Mouse (Mus musculus): ENCODE measurements at regions not wholly inside any gene's neighbourhood (a gene's known extent, or its start where the extent isn't known, plus 50 kb on each side); places are given as distances from the start of the nearest gene placed in this dataset.
A peak's percentile ranks its signal among the peaks of the same experiment; 100 is the strongest.

GRCm38 (mm10) chr17:15311822-15312221, 64.8 kb downstream of the Dll1 start:
- DNase-seq, result no peak

GRCm38 (mm10) chr17:15310465-15310864, 66.2 kb downstream of the Dll1 start:
- no peak for DNase-seq

DNA sequence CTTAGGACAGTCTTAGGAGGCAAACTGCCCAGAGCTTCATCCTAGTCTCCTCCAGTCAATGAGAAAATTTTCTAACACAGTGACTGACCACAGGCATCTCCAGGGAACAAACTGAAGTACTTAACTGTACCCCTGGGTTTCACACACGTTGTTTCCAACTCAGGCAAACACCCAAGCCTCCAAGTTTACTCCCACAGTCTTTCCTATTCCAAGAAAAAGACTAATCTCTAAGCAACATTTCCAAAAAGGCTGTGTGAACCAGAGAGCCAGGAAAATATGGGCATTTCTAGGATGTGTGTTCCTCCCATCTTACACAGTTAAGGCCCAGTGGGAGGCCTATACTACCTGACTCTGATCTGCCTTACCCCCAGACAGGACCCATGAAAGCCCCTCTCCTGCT, 74.6 kb downstream of the Dll1 start:
- no peak for DNase-seq

GRCm38 (mm10) chr17:15299743-15300371, 76.8 kb downstream of the Dll1 start:
- peak; percentile 59 for DNase-seq

DNA sequence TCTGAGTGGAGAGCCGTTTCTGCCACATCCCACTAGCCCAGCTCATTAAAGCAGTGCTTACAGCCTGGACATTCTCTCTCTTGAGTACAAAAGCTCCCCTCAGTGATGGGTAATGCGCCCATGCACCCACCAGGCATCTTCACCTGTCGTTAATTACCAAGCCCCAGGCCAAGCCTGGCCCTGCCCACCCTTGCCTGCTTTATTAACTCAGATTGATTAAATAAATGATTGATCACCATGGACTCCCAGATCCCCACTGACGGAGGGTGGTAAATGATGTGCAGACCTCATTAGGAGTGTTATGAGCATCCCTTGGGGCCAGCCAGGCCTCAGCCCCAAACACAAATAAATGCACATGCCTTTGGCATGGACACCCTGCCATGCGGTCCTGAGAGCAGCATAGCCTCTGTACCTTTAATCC, 82.5 kb downstream of the Dll1 start:
- no peak for DNase-seq

GRCm38 (mm10) chr17:15292490-15293070, 84.1 kb downstream of the Dll1 start:
- DNase-seq, result peak; percentile 22

GRCm38 (mm10) chr17:15291626-15292025, 85.0 kb downstream of the Dll1 start:
- DNase-seq, result peak; percentile 8

DNA sequence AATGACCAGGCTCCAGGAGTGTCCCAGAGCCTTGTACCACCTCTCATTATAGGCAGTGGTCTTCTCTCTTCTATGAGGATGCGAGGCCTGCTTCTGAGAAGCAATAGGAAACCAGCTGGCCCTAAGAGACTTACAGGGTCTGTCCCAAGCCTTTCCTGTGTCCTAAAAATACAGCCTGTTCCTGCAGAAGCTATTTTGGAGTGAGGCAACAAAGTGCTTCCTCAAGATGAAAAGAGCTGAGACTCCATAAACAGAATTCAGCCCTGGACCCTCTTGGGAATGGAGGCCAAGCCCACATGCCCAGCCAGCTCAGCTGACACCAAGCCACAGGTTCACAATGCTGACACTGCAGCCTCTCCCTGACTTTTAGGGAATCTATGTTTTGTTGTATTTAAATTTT, 86.3 kb downstream of the Dll1 start:
- DNase-seq, result no peak

DNA sequence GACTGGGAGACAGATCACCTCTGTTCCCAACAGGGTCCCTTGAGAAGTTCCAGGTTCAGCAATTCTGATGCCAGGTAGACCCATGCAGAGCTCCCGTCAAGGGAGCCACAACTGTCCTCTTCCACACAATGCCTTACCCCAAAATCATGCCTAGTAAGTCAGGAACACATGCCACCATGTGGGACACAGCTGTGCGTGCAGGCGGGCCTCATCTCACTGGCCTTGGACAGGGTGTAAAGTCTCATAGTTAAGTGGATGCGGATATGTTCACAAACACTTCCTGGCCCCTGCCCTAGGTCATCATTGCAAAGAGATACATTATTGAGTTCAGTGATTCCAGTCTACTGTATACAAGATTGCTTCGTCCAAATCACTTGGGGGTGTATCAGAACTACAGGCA, 87.6 kb downstream of the Dll1 start:
- DNase-seq, result no peak

GRCm38 (mm10) chr17:15288640-15289039, 88.0 kb downstream of the Dll1 start:
- DNase-seq, result no peak

GRCm38 (mm10) chr17:15286596-15286995, 90.1 kb downstream of the Dll1 start:
- DNase-seq, result no peak

DNA sequence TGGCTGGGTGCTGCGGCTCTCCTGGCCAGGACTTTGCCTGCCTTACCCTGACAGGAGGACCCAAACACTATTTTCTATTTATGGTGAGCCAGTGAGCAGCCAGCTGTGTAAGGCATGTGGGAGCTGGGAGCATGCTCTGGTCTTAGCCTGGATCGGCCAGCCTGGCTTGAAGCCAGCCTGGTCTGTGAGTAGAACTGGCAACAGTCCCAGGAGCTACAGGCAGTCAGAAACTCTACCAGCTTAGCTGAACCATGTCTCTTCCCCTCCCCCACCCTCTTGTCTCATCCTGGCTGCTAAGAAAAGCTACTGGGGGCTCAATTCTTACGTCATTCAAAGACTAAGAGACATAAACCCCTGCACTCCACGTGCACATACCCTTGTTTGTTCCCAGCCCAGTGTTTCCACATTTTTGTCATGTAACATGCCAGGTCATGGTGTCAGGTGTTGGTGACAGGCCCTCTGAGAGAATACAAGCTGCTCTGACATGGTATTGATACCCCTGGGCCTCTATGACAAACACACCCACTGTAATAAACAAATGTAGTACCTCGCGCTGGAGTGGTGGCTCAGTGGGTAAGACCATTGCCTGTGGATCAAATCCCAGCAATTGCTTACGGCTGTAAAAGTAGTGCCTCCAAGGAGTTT, 91.2 kb downstream of the Dll1 start:
- DNase-seq, result peak; percentile 79

DNA sequence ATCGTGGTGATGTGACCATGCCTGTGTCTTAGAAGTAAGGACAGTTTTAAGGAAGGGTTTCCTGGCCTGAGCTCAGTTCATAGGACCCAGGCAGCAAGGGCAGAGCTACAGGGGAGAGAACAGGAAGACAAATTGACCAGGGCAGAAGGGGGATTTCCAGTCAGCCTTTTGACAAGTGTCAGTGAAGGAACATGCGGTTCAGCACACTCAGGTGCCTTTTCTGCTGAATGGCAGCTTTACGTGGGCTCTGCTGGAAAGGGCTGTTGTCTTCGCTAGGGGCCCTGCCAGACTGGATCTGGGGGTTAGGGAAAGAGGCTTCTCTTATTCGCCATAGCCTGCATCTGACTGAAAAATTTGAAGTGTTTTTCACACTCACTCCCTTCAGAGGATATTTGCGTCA, 106.8 kb downstream of the Dll1 start:
- DNase-seq, result no peak

- DNase-seq, result no peak
These were observed 107.5 kb downstream of the Dll1 start for GRCm38 (mm10) chr17:15269056-15269612.

GRCm38 (mm10) chr17:15267721-15268120, 109.0 kb downstream of the Dll1 start:
- DNase-seq, result no peak

DNA sequence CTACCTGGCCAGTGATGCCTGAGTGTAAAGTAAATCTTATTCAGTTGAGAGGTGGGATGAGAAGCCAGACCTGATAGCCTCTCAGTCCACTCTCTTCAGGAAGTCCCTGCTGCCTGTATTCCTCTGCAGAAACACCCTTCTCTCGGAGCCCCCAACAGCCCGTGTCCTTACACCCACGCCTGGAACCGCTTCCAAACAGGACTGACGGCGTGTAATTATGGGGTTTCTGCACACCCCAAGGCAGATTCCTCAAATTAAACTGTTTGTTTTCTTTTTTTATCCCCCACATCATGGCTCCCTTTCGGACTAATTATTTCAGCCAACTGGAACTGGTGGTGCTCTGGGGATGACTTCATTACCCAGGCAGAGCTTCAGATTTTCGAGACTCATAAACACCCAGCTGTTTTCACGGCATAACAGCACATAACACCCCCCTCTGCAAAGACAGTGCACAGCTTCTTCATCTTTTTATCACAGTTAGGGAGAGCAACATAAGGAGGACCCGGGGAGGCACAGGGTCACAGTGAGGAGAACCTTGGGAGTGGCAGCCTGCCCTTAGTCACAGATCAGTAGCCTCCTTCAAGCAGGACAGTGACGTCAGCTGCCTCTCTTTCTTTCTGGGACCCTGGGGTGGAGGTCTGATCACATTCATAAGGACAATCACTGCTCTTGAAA, 117.1 kb downstream of the Dll1 start:
- no peak for DNase-seq

GRCm38 (mm10) chr17:15255874-15256273, 120.8 kb downstream of the Dll1 start:
- no peak for DNase-seq

DNA sequence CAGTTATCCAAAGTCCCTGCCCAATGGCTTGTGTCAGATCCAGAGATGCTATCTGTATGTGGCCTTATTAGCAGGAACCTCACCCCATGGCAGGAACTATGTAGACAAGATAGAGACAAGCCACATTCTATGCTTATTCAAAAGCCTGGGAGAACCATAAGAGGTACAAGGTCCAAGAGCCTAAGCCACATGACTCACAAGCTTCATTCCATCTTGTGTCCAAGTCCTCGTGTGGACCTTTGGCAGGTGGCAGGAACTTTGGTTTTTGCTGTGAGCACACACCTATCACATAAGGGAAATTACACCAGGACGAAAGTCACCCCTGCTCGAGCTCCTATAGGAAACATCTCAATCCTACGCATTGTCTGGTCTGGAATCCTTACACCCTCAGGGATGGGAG, 122.9 kb downstream of the Dll1 start:
- no peak for DNase-seq

DNA sequence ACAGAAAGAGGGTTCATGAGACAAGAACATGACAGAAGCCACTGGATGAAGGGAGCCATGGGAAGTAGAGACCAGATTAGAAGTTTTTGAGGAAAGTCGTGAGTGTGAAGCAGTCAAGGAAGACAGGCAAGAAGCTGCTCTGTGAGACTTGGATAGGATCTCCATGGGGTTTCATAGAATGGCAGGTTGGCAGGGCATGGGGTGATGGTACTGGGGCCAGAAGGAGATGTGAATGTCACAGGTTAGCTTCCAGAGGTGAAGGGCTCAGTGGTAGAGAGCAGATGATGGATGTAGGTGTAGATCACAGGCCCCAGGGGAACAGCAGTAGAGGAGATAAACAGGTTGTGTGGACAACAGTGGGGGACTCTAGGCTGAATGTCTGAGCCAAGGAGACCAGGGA, 123.4 kb downstream of the Dll1 start:
- DNase-seq, result no peak

DNA sequence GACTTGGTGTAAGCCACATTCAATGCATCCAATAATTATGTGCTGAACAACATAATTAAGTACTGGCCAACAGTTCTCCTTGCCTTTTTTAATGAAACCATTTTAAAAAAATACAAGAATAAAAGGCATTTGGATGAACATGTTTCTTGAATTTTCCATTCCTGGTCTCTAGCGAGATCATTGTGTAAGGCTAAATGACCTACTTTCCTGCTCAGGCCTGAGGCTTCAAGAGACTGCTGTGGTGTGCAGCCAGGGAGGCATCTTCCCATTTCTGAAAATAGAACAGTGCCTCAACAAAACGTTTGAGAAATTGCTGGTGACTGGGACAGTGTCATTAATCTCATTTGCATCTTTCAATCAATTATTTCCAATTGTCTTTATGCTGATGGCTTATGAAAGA, 124.5 kb downstream of the Dll1 start:
- no peak for DNase-seq

DNA sequence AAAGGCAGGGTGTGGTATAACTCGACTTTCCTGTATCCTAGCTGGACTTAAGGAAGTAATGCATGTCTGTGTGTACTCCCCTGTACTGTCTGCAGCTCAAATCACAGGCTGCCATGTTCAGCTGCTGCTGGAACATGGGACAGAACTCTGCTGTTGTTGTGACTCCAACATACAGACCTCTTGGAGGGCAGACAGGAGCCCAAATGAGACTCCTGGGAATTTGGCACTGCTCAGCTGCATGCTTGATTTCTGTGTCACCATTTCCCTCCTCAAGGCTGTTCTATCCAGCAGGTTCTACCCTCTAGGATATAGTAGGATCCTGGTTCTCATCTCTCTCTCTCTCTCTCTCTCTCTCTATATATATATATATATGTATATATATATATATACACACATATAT, 125.0 kb downstream of the Dll1 start:
- DNase-seq, result no peak

DNA sequence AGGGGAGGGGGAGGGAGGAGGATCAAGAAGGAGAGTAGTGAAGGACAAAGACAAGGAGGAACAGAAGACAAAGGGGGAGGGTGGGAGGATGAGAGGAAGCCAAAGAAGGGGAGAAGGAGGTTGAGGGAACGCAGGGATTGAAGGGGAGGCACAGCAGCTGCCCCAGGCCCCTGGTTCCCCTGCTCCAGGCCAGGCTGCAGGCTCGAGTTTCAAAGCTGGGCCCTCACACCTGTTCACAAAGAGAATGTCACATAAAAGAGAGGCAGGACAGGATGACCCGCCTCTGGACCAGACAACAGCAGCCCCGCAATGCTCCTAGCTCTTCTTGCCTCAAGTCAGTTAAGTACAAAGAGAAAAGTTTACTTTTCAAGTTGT, 128.3 kb downstream of the Dll1 start:
- DNase-seq, result no peak

Measured in adrenal gland, postnatal 25 days (tissue).